Mouse (Mus musculus) stomach, embryonic 16.5 days (tissue): ENCODE measurements around the gene Msantd3. TPM values are rescaled to one million over a fixed set of nuclear protein-coding genes. Genes with fewer than 3 reads are reported as not detected.

Experiments used
- ATAC-seq: fragments of 200-750 bp; cut with Nextera tagmentation; 2 replicates; pipeline ENCODE4 v1.8.0; 2017; ENCODE audit warnings: moderate number of reproducible peaks, moderate TSS enrichment; ENCODE audit not compliant: insufficient read depth, low FRiP score
- H3K27ac ChIP-seq: fragments of 300-500 bp; sonication (generic); 2 replicates; pipeline ENCODE4 v1.5.1; 2014; ENCODE audit warnings: low read length
- H3K27me3 ChIP-seq: fragments of 300-500 bp; sonication (generic); 2 replicates; pipeline ENCODE4 v1.6.1; 2014; ENCODE audit warnings: low read length, control low read depth, mixed read lengths; ENCODE audit not compliant: control insufficient read depth, insufficient read depth
- H3K36me3 ChIP-seq: fragments of 300-500 bp; sonication (generic); 2 replicates; pipeline ENCODE4 v1.6.1; 2014; ENCODE audit warnings: low read length; ENCODE audit not compliant: control insufficient read depth, insufficient read depth
- H3K4me1 ChIP-seq: fragments of 300-500 bp; sonication (generic); 2 replicates; pipeline ENCODE4 v1.6.1; 2014; ENCODE audit warnings: low read length, control low read depth, mixed read lengths; ENCODE audit not compliant: control insufficient read depth, insufficient read depth
- H3K4me2 ChIP-seq: fragments of 300-500 bp; sonication (generic); 2 replicates; pipeline ENCODE4 v1.6.1; 2014; ENCODE audit warnings: low read depth, low read length, mixed read lengths
- H3K4me3 ChIP-seq: fragments of 300-500 bp; sonication (generic); replicated peaks from 2 replicates; pipeline ENCODE4 v1.5.1; 2014; ENCODE audit warnings: mild to moderate bottlenecking, low read length
- H3K9ac ChIP-seq: fragments of 300-500 bp; sonication (generic); 2 replicates; pipeline ENCODE4 v1.6.1; 2014; ENCODE audit warnings: low read length
- H3K9me3 ChIP-seq: fragments of 300-500 bp; sonication (generic); replicated peaks from 2 replicates; pipeline ENCODE4 v1.6.1; 2016; ENCODE audit warnings: low read length, control low read depth; ENCODE audit not compliant: control insufficient read depth
- WGBS: fragments of 180-500 bp; shearing (Covaris S2); extraction: QIAGEN DNeasy Blood & Tissue Kit; methylation state at CpG from one replicate; pipeline ENCODE4 v1.1.7; 2014; 5-methylcytosine and 5-hydroxymethylcytosine counted together
- polyA plus RNA-seq: library from polyadenylated mRNA; unstranded; fragments of >200 nt; fragmentation: Nextera tagmentation; extraction: Ambion mirVana; gene quantifications from 2 replicates; pipeline ENCODE4 v1.2.1, GENCODE M21; 2015

Gene Msantd3
- 14.9 and 17.4 TPM in 2 replicates for polyA plus RNA-seq

DNA sequence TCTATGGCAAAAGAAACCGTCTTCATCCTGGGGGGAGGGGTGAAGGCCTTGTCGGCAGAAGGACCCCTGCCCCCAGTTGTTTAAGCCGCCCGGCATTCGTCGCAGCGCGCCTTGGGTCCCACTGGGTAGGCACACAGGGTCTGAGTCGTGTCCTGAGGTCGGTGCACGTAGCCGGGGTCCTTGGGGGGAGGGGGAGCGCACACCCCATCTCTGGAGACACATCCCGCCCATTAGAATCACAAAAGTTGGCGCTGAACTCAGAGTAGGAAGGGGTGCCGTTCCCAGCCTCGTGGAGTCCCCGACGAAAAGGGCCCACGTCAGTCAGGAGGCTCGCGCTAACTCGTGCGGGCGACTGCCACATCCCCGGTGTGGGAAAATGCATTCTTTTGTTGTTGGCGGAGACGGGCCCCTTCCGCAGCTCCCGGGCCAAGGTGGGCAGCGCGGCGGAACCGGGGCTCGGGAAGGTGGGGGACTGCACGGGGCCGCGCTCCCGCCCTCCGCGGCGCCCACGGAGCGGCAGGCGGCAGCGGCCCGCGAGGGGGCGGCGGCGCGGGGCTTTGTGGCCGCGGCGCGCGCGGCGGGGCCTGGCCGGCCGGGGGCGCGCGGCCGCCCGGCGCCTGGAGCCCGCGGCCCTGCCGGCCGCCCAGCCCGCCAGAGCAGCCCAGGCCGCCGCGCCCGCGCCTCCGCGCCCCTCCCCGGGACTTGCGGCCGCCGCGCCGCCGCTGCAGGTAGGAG is at the start of gene Msantd3:
Gene Msantd3 (plus strand): TSS at position 95 of the 735 bp plus-strand sequence.
- Histone ChIP-seq H3K27ac (peak within 1 kb of the TSS; percentile 70), H3K9me3 (no peaks in the 10 kb centered on the region), H3K4me2 (peak within 1 kb of the TSS; percentile 92), H3K9ac (peak within 1 kb of the TSS; percentile 96), H3K36me3 (no peaks in the 10 kb centered on the region), H3K27me3 (no peaks in the 10 kb centered on the region), H3K4me1 (peaks cover 22% of the 10 kb centered on the region), H3K4me3 (peak within 1 kb of the TSS; percentile 76)
- WGBS = under 1% methylated on average over 68 of the region's 86 CpGs
- ATAC-seq = peak; percentile 79

DNA sequence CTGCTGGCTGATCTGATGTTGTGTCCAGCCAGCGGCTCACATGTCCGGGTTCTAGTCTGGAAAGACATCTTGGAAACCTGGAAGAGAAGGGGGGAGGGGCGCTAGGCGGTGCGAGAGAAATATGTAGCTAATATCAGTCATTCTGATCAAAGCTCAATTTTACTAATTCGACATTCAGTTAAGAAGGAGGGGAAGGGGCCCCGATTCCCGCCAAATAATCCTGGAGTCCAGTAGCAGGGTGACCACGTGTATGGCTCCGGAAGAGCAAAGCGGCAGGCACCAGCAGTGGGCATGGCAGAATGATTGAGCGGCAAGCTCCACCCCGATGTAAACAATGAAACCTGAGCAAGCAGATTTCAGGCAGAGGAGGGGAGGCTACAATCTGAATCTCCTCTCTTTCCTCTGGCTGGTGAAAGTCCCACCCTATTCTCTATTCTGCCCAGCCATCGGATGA is 48.4 kb upstream of the Msantd3 start:
- H3K9me3 ChIP-seq = no peaks in the 10 kb centered on the region
- peaks cover 3% of the 10 kb centered on the region; the same call in 1 of the 2 replicates for H3K4me1 ChIP-seq
- H3K36me3 ChIP-seq = no peaks in the 10 kb centered on the region
- no peak overlapping the region for H3K27ac ChIP-seq
- peak; percentile 47; the same call in 1 of the 2 replicates for ATAC-seq
- H3K27me3 ChIP-seq = no peaks in the 10 kb centered on the region
- H3K4me3 ChIP-seq = peak overlapping the region; percentile 42
- H3K4me2 ChIP-seq = peak overlapping the region; percentile 56
- H3K9ac ChIP-seq = 0 out of 2 replicates have a peak overlapping the region, but pooled peaks have one; percentile 46
- WGBS = 7% methylated on average over 14 of the region's 14 CpGs

- Histone ChIP-seq H3K36me3 (no peaks in the 10 kb centered on the region), H3K9ac (no peak overlapping the region), H3K4me3 (no peak overlapping the region), H3K27ac (no peak overlapping the region), H3K4me1 (peaks cover 3% of the 10 kb centered on the region; the same call in 1 of the 2 replicates), H3K4me2 (no peak overlapping the region), H3K27me3 (no peaks in the 10 kb centered on the region), H3K9me3 (no peaks in the 10 kb centered on the region)
- no peak for ATAC-seq
- WGBS = 24% methylated on average over 2 of the region's 2 CpGs
Measured at GRCm38 (mm10) chr4:48492510-48492909, 47.2 kb upstream of the Msantd3 start.

DNA sequence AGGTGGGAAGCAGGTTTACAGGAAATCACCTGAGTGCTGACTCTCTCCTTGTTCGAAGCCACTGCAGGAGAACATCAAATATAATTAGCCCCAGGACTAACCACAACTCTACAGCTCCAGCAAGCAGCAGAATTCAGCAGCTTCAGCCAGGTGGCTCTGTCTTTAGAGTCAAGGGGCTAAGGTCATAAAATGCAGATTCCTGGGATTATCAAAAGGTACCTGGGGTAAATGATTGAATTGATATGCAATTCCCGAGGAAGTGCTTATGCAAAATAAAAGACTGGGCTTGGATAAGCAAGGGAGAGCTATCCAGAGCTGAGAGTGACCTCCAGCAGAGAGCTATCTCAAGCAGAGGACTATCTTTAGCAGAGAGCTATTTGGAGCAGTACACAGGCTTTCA is 28.9 kb upstream of the Msantd3 start:
- no peaks in the 10 kb centered on the region for H3K36me3 ChIP-seq
- H3K9me3 ChIP-seq = no peaks in the 10 kb centered on the region
- 54% methylated on average over 2 of the region's 2 CpGs for WGBS
- ATAC-seq = no peak
- H3K27me3 ChIP-seq = no peaks in the 10 kb centered on the region
- no peak overlapping the region for H3K4me3 ChIP-seq
- no peak overlapping the region for H3K4me2 ChIP-seq
- no peak overlapping the region for H3K9ac ChIP-seq
- H3K4me1 ChIP-seq = no peaks in the 10 kb centered on the region
- no peak overlapping the region for H3K27ac ChIP-seq

DNA sequence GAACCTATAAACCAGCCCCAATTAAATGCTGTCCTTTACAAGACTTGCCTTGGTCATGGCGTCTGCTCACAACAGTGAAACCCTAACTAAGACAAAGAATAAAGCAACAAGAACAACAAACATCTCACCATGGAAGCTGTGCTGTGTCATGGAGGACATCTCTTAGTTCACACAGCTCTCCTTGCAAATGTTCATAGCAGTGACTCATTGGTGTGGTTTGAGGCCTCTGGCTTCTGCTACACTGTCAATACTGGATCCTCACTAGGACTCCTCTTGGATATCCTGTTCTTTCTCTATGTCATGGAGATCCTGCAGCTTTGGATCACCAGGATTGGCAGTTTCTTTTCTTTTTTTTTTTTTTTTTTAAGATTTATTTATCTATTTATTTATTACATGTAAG is 10.2 kb upstream of the Msantd3 start:
- WGBS = 100% methylated on average over 1 of the region's 1 CpGs

DNA sequence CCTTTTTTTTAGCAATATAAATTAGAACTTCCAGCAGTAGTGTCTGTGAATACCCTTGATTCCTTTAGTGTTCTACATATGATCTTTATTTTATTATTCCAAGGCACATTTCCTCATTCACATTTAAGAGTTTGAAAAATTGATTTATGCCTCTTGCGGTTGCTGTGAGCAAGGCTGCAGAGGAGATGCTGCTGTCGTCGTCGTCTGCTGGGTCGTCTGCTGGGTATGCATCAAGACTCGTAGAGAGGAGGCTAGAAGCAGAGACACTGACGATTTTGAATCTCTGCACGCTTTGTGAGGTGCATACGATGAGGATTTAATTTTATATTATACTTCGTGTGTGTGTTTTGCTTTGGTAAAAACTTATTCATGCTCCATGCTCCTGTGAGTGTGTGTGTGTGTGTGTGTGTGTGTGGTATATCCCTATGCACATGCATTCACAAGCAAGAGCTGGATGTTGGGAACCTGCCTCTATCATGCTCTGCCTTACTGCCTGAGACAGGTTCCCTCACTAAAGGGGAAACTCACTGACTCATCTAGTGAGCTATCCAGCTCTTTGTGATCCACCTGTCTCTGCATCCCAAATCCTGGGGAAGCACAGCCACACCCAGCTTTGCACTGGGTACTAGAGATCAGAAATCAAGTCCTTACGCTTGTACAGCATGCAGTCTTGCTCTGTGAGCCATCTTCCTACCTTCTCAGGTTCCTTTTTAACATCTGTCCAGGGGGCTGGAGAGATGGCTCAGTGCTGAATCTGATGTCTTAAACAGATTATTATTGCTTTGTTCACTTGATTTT is 7.7 kb upstream of the Msantd3 start:
- Histone ChIP-seq H3K27ac (no peak overlapping the region), H3K4me3 (no peak overlapping the region), H3K4me2 (no peak overlapping the region), H3K27me3 (no peaks in the 10 kb centered on the region), H3K9ac (no peak overlapping the region), H3K9me3 (no peaks in the 10 kb centered on the region), H3K4me1 (no peaks in the 10 kb centered on the region), H3K36me3 (no peaks in the 10 kb centered on the region)
- ATAC-seq = no peak
- 70% methylated on average over 11 of the region's 11 CpGs for WGBS

More for the DNA sequence above, 10.2 kb upstream of the Msantd3 start:
- no peaks in the 10 kb centered on the region for H3K27me3 ChIP-seq
- H3K9me3 ChIP-seq = no peaks in the 10 kb centered on the region
- H3K4me3 ChIP-seq = no peak overlapping the region
- no peaks in the 10 kb centered on the region for H3K36me3 ChIP-seq
- ATAC-seq = no peak
- no peak overlapping the region for H3K27ac ChIP-seq
- no peaks in the 10 kb centered on the region for H3K4me1 ChIP-seq
- H3K4me2 ChIP-seq = no peak overlapping the region
- no peak overlapping the region for H3K9ac ChIP-seq

DNA sequence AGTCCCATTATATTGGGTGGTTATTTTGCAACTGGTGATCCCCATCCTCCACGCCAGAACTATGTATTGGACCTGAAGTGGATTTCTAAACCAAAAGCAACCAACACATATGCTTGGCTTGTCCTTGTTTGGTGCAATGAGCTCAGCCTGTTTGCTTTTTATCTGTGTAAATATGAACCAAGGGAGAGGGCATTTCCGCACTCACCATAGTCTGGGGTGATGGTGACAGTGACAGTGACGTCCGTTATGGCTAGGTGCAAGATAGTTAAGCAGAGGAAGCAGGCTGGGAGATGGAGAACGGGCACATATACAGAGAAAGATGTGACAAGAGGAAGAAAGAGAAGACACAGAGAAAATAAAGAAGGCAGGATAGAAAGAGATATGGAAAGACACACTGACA is 3.5 kb upstream of the Msantd3 start:
- H3K9me3 ChIP-seq = no peaks in the 10 kb centered on the region
- no peak overlapping the region for H3K4me3 ChIP-seq
- H3K4me2 ChIP-seq = no peak overlapping the region
- no peaks in the 10 kb centered on the region for H3K27me3 ChIP-seq
- H3K4me1 ChIP-seq = peaks cover 4% of the 10 kb centered on the region; the same call in 1 of the 2 replicates
- no peak overlapping the region for H3K9ac ChIP-seq
- H3K36me3 ChIP-seq = no peaks in the 10 kb centered on the region
- H3K27ac ChIP-seq = no peak overlapping the region
- ATAC-seq = no peak
- WGBS = 72% methylated on average over 5 of the region's 5 CpGs

GRCm38 (mm10) chr4:48537024-48537423 is 2.7 kb upstream of the Msantd3 start:
- WGBS = 87% methylated on average over 5 of the region's 5 CpGs
- Histone ChIP-seq H3K36me3 (no peaks in the 10 kb centered on the region), H3K27ac (no peak overlapping the region), H3K27me3 (no peaks in the 10 kb centered on the region), H3K4me3 (no peak overlapping the region), H3K4me1 (peaks cover 12% of the 10 kb centered on the region), H3K9ac (no peak overlapping the region), H3K4me2 (no peak overlapping the region), H3K9me3 (no peaks in the 10 kb centered on the region)
- ATAC-seq = no peak

DNA sequence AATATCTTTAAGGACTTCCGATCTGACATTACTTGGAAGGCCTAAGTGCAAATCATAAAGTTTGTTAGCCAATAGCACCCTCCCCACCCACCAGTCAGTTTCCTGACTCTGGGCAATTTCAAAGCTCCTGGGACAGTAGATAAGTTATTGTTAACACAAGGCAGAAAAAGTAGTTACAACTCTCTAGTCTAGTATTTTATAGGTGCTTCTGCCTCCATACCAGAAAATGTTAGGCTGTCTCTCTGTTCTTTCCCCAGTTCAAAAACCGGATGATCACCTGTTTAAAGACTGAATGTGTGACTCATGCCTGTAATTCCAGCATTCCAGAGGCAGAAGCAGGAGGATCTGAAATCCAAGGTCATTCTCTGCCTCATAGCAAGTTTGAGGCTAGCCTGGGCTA is 1.2 kb upstream of the Msantd3 start:
- Histone ChIP-seq H3K9me3 (no peaks in the 10 kb centered on the region), H3K4me3 (no peak overlapping the region), H3K9ac (no peak overlapping the region), H3K4me2 (no peak overlapping the region), H3K27me3 (no peaks in the 10 kb centered on the region), H3K36me3 (no peaks in the 10 kb centered on the region), H3K27ac (no peak overlapping the region), H3K4me1 (peaks cover 22% of the 10 kb centered on the region)
- 83% methylated on average over 2 of the region's 2 CpGs for WGBS
- no peak for ATAC-seq
